Mouse (Mus musculus): Measurements from ENCODE around the gene Pinlyp. TPM values are rescaled to one million over a fixed set of nuclear protein-coding genes. Genes with fewer than 3 reads are reported as not detected.

Gene Pinlyp
- total and polyA plus RNA-seq, 2 experiments = not detected

DNA sequence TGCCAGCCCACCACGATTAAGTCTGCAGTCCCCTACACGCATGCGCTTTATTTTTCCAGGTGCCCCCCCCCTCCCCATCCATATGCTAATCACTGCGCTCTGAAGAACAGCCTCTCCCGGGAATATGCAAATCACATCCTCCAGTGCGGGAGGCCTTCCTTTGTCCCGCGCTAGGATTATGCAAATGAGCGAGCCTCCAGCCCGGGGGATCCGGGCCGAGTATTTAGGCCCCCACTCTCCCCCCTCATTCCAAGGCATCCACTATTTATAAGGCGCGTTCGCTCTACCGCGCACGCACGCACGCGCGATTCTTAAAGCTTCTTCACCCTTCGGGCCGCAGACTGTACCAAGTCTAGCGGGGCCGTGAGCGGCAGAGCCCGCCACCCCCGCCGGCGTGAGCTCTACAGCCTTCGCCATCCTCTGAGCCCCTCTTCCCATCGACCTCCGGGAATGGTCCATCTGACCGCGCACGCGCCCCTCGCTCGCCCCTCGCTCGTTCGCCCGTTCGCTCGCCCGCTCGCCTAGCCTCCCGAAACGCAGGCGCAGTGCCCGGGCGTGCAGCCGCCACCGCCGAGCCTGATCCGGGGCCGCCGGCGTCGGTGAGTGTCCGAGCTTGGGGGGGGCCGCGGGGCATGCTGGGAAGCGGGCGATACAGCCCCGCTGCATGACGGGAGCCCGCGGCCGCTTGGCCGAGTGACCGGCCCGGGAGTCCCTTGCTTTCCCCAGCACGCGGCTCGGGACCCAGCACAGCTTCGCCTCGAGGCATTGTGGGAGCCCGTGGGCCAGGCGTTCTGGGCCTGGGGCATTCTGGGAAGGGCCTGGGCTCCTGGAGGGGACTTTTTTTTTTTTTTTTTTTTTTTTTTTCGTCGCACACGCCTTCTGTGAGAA is 38.8 kb downstream of the Pinlyp start, which contains the start of gene Zfp428:
TSS of gene Zfp428 (plus strand) at position 169 of the 888 bp plus-strand sequence.
- TF ChIP-seq POLR2A (IDR thresholded peaks at IDR 0.05; ENCODE audit: extremely low read depth, insufficient read depth, low read length) = peak; percentile 77; the same call in 1 of the 2 replicates
- no peak for TF ChIP-seq CTCF (IDR thresholded peaks at IDR 0.05; ENCODE audit: low read depth, low read length)
- under 1% methylated on average over 78 of the region's 84 CpGs for WGBS

DNA sequence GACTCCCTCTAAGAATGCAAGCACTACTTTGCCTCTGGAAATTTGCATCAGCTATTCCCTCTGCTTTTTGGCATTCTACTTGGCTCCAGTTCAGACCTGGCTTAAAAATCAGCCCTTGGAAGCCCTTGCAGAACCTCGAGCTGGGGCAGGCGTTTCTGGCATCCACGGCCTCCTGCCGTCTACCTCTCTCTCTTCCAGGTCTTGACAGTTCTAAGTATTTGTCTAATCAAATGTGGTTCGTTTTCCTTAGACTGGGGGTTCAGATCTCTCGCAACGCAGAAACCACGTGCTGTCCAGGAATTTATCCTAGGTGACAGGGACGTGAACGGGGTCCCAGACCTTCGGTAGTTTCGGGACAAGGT is 39.5 kb downstream of the Pinlyp start:
- TF ChIP-seq CTCF (IDR thresholded peaks at IDR 0.05; ENCODE audit: low read depth, low read length) (no peak), POLR2A (IDR thresholded peaks at IDR 0.05; ENCODE audit: extremely low read depth, insufficient read depth, low read length) (no peak)
- Histone ChIP-seq H3K27ac (replicated peaks; ENCODE audit: insufficient read depth, low read depth, low read length) (peak overlapping the region; percentile 95), H3K36me3 (ENCODE audit: control insufficient read depth, insufficient read depth, low read length) (no peaks in the 10 kb centered on the region), H3K79me2 (ENCODE audit: control insufficient read depth, insufficient read depth, low read length) (no peaks in the 10 kb centered on the region), H3K4me3 (ENCODE audit: insufficient read depth, low read depth, low read length) (peak overlapping the region; percentile 98), H3K4me1 (ENCODE audit: control insufficient read depth, insufficient read depth, low read length) (peaks cover 8% of the 10 kb centered on the region), H3K27me3 (ENCODE audit: control insufficient read depth, insufficient read depth, low read length) (no peaks in the 10 kb centered on the region), H3K9ac (ENCODE audit: low read depth, low read length) (peak overlapping the region; percentile 100)
- DNase-seq (ENCODE audit: extremely low read depth, low read depth, low spot score) = peak; percentile 76
- 3% methylated on average over 12 of the region's 12 CpGs for WGBS

More for the DNA sequence above, 38.8 kb downstream of the Pinlyp start, which contains the start of gene Zfp428:
- peak; percentile 71 for DNase-seq (ENCODE audit: extremely low read depth, low read depth, low spot score)
- Histone ChIP-seq H3K9ac (ENCODE audit: low read depth, low read length) (peak within 1 kb of the TSS; percentile 100), H3K27me3 (ENCODE audit: control insufficient read depth, insufficient read depth, low read length) (no peaks in the 10 kb centered on the region), H3K4me1 (ENCODE audit: control insufficient read depth, insufficient read depth, low read length) (peaks cover 8% of the 10 kb centered on the region), H3K27ac (replicated peaks; ENCODE audit: insufficient read depth, low read depth, low read length) (peak within 1 kb of the TSS; percentile 95), H3K36me3 (ENCODE audit: control insufficient read depth, insufficient read depth, low read length) (no peaks in the 10 kb centered on the region), H3K4me3 (ENCODE audit: insufficient read depth, low read depth, low read length) (peak within 1 kb of the TSS; percentile 98), H3K79me2 (ENCODE audit: control insufficient read depth, insufficient read depth, low read length) (no peaks in the 10 kb centered on the region)

- Histone ChIP-seq H3K27ac (replicated peaks; ENCODE audit: insufficient read depth, low read depth, low read length) (peak overlapping the region; percentile 95; the same call in 1 of the 2 replicates), H3K4me3 (ENCODE audit: insufficient read depth, low read depth, low read length) (no peak overlapping the region; the same call in 1 of the 2 replicates), H3K36me3 (ENCODE audit: control insufficient read depth, insufficient read depth, low read length) (no peaks in the 10 kb centered on the region), H3K27me3 (ENCODE audit: control insufficient read depth, insufficient read depth, low read length) (no peaks in the 10 kb centered on the region), H3K9ac (ENCODE audit: low read depth, low read length) (no peak overlapping the region), H3K79me2 (ENCODE audit: control insufficient read depth, insufficient read depth, low read length) (no peaks in the 10 kb centered on the region), H3K4me1 (ENCODE audit: control insufficient read depth, insufficient read depth, low read length) (peaks cover 8% of the 10 kb centered on the region)
- WGBS = 9% methylated on average over 3 of the region's 3 CpGs
- TF ChIP-seq POLR2A (IDR thresholded peaks at IDR 0.05; ENCODE audit: extremely low read depth, insufficient read depth, low read length) (no peak), CTCF (IDR thresholded peaks at IDR 0.05; ENCODE audit: low read depth, low read length) (no peak)
- no peak for DNase-seq (ENCODE audit: extremely low read depth, low read depth, low spot score)
Observed at GRCm38 (mm10) chr7:24506065-24506459, 39.9 kb downstream of the Pinlyp start.

GRCm38 (mm10) chr7:24505447-24506064 is 40.4 kb downstream of the Pinlyp start:
- Histone ChIP-seq H3K4me3 (ENCODE audit: insufficient read depth, low read depth, low read length) (no peak overlapping the region), H3K27me3 (ENCODE audit: control insufficient read depth, insufficient read depth, low read length) (no peaks in the 10 kb centered on the region), H3K79me2 (ENCODE audit: control insufficient read depth, insufficient read depth, low read length) (no peaks in the 10 kb centered on the region), H3K9ac (ENCODE audit: low read depth, low read length) (no peak overlapping the region), H3K4me1 (ENCODE audit: control insufficient read depth, insufficient read depth, low read length) (peaks cover 8% of the 10 kb centered on the region), H3K27ac (replicated peaks; ENCODE audit: insufficient read depth, low read depth, low read length) (peak overlapping the region; percentile 5; the same call in 1 of the 2 replicates), H3K36me3 (ENCODE audit: control insufficient read depth, insufficient read depth, low read length) (no peaks in the 10 kb centered on the region)
- WGBS = 46% methylated on average over 15 of the region's 15 CpGs
- TF ChIP-seq CTCF (IDR thresholded peaks at IDR 0.05; ENCODE audit: low read depth, low read length) (no peak), POLR2A (IDR thresholded peaks at IDR 0.05; ENCODE audit: extremely low read depth, insufficient read depth, low read length) (no peak)
- no peak for DNase-seq (ENCODE audit: extremely low read depth, low read depth, low spot score)

DNA sequence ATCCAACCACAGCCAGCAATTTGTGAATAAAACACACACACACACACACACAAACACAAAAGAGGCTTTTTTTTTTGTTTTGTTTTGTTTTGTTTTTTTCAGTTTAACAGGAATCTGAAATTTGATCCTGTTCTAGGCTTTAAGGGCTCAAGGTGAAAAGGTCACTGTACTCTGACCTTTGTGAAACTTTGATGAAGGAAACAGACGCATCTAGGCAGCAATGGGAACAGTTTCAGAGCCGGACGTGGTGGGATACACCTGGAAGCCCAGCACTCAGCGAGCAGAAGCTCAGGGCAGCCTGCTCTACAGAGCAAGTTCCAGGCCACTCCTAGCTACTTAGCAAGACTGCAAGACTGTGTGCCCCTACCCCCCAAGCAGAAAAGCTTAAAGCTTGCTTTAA is 41.0 kb downstream of the Pinlyp start:
- H3K27me3 ChIP-seq (ENCODE audit: control insufficient read depth, insufficient read depth, low read length) = no peaks in the 10 kb centered on the region

More for the DNA sequence above, 41.0 kb downstream of the Pinlyp start:
- 9% methylated on average over 4 of the region's 4 CpGs for WGBS
- H3K9ac ChIP-seq (ENCODE audit: low read depth, low read length) = no peak overlapping the region
- H3K4me3 ChIP-seq (ENCODE audit: insufficient read depth, low read depth, low read length) = no peak overlapping the region
- H3K36me3 ChIP-seq (ENCODE audit: control insufficient read depth, insufficient read depth, low read length) = no peaks in the 10 kb centered on the region
- H3K27ac ChIP-seq (replicated peaks; ENCODE audit: insufficient read depth, low read depth, low read length) = no peak overlapping the region; the same call in 1 of the 2 replicates
- DNase-seq (ENCODE audit: extremely low read depth, low read depth, low spot score) = peak; percentile 62
- peaks cover 11% of the 10 kb centered on the region for H3K4me1 ChIP-seq (ENCODE audit: control insufficient read depth, insufficient read depth, low read length)
- no peak for TF ChIP-seq POLR2A (IDR thresholded peaks at IDR 0.05; ENCODE audit: extremely low read depth, insufficient read depth, low read length)
- no peak for TF ChIP-seq CTCF (IDR thresholded peaks at IDR 0.05; ENCODE audit: low read depth, low read length)
- no peaks in the 10 kb centered on the region for H3K79me2 ChIP-seq (ENCODE audit: control insufficient read depth, insufficient read depth, low read length)

All from liver, adult 2 months (tissue).